Mouse (Mus musculus) midbrain, postnatal 0 days (tissue): ENCODE data around the gene Agtr1a. TPM values are rescaled to one million over a fixed set of nuclear protein-coding genes. Genes with fewer than 3 reads are reported as not detected.

Source experiments
- ATAC-seq: fragments of 200-750 bp; cut with Nextera tagmentation; 2 replicates; pipeline ENCODE4 v1.8.0; 2017; ENCODE audit warnings: moderate number of reproducible peaks, mild to moderate bottlenecking, moderate TSS enrichment, moderate library complexity; ENCODE audit not compliant: low FRiP score
- DNase-seq: peaks from one replicate; pipeline ENCODE4 v3.0.0-alpha.2; 2015; ENCODE audit warnings: low spot score
- H3K27ac ChIP-seq: fragments of 300-500 bp; sonication (generic); 2 replicates; pipeline ENCODE4 v1.5.1; 2014; ENCODE audit warnings: low read depth, mild to moderate bottlenecking, low read length, mixed read lengths
- H3K27me3 ChIP-seq: fragments of 300-500 bp; sonication (generic); 2 replicates; pipeline ENCODE4 v1.6.1; 2014; ENCODE audit warnings: low read length, control low read depth, mixed read lengths; ENCODE audit not compliant: insufficient read depth
- H3K36me3 ChIP-seq: fragments of 300-500 bp; sonication (generic); 2 replicates; pipeline ENCODE4 v1.6.1; 2014; ENCODE audit warnings: low read length, control low read depth, mixed read lengths; ENCODE audit not compliant: insufficient read depth
- H3K4me1 ChIP-seq: fragments of 300-500 bp; sonication (generic); 2 replicates; pipeline ENCODE4 v1.6.1; 2014; ENCODE audit warnings: mild to moderate bottlenecking, control low read depth, antibody characterized with exemption, low read length, mixed read lengths; ENCODE audit not compliant: insufficient read depth
- H3K4me2 ChIP-seq: fragments of 300-500 bp; sonication (generic); 2 replicates; pipeline ENCODE4 v1.6.1; 2014; ENCODE audit warnings: low read depth, mild to moderate bottlenecking, low read length, mixed read lengths; ENCODE audit not compliant: poor library complexity, severe bottlenecking
- H3K4me3 ChIP-seq: fragments of 300-500 bp; sonication (generic); 2 replicates; pipeline ENCODE4 v1.5.1; 2014; ENCODE audit warnings: low read depth, mild to moderate bottlenecking, low read length, moderate library complexity
- H3K9ac ChIP-seq: fragments of 300-500 bp; sonication (generic); replicated peaks from 2 replicates; pipeline ENCODE4 v1.6.1; 2014; ENCODE audit warnings: mild to moderate bottlenecking, low read length, moderate library complexity, mixed read lengths; ENCODE audit not compliant: poor library complexity, severe bottlenecking
- H3K9me3 ChIP-seq: fragments of 300-500 bp; sonication (generic); 2 replicates; pipeline ENCODE4 v1.6.1; 2016; ENCODE audit warnings: low read length, control low read depth
- CTCF ChIP-seq: IDR thresholded peaks from 2 replicates; pipeline ENCODE4 v1.5.1; 2016; ENCODE audit warnings: antibody characterized with exemption, mild to moderate bottlenecking
- WGBS: fragments of 180-500 bp; shearing (Covaris S2); extraction: QIAGEN DNeasy Blood & Tissue Kit; methylation state at CpG from one replicate; pipeline ENCODE4 v1.1.7; 2014; 5-methylcytosine and 5-hydroxymethylcytosine counted together
- polyA plus RNA-seq: library from polyadenylated mRNA; unstranded; fragments of >200 nt; fragmentation: Nextera tagmentation; extraction: Ambion mirVana; gene quantifications from 2 replicates; pipeline ENCODE4 v1.2.1, GENCODE M21; 2015
- total RNA-seq: library from RNA; depleted of rRNA; stranded (reverse); fragments of >200 nt; gene quantifications from 2 replicates; pipeline ENCODE4 v1.2.3, GENCODE M21; 2014

The Agtr1a gene
- total and polyA plus RNA-seq, 2 experiments from 2014 or later: 0.55 to 0.70 TPM

- no peaks in the 10 kb centered on the region for H3K27me3 ChIP-seq
- DNase-seq (no peak), ATAC-seq (no peak)
- no peaks in the 10 kb centered on the region for H3K4me1 ChIP-seq
- no peaks in the 10 kb centered on the region for H3K9me3 ChIP-seq
- no peak overlapping the region for H3K4me3 ChIP-seq
- no peak overlapping the region for H3K4me2 ChIP-seq
- WGBS: 90% methylated on average over 11 of the region's 11 CpGs
- no peak for TF ChIP-seq CTCF
- H3K9ac ChIP-seq: no peak overlapping the region
- H3K36me3 ChIP-seq: no peaks in the 10 kb centered on the region
- no peak overlapping the region for H3K27ac ChIP-seq
These were observed 9.2 kb downstream of the Agtr1a start for GRCm38 (mm10) chr13:30345427-30345913.

DNA sequence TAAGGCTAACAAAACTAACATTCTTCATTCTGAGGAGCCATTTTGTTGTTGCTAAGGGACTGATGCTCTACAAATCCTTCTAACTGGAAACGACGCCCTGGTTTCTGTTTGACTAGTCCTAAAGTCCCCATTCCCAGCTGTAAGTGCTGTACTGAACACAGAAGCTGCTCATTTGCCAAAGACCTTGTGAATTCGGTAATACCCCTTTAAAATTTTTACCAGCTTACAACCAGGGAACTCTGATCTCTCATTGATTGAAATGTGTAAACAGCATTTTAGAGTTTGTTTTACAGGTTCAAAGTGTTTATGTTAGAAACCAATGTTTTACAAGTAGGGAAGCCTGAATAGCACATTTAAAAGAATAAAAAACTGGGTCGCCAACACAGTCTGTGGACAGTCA, 10.6 kb downstream of the Agtr1a start:
- H3K4me1 ChIP-seq: no peaks in the 10 kb centered on the region
- no peak overlapping the region for H3K9ac ChIP-seq
- H3K36me3 ChIP-seq: no peaks in the 10 kb centered on the region
- TF ChIP-seq CTCF: no peak
- H3K9me3 ChIP-seq: no peaks in the 10 kb centered on the region
- H3K4me3 ChIP-seq: no peak overlapping the region
- H3K27me3 ChIP-seq: no peaks in the 10 kb centered on the region
- WGBS: 81% methylated on average over 4 of the region's 4 CpGs
- H3K27ac ChIP-seq: no peak overlapping the region
- no peak overlapping the region for H3K4me2 ChIP-seq
- ATAC-seq (no peak), DNase-seq (no peak)

GRCm38 (mm10) chr13:30348306-30348705, 12.1 kb downstream of the Agtr1a start:
- no peak overlapping the region for H3K4me2 ChIP-seq
- ATAC-seq (no peak), DNase-seq (no peak)
- H3K27ac ChIP-seq: no peak overlapping the region
- H3K4me1 ChIP-seq: no peaks in the 10 kb centered on the region
- H3K27me3 ChIP-seq: no peaks in the 10 kb centered on the region
- no peaks in the 10 kb centered on the region for H3K36me3 ChIP-seq
- no peak overlapping the region for H3K4me3 ChIP-seq
- H3K9ac ChIP-seq: no peak overlapping the region
- no peak for TF ChIP-seq CTCF
- no peaks in the 10 kb centered on the region for H3K9me3 ChIP-seq

GRCm38 (mm10) chr13:30351966-30352365, 15.7 kb downstream of the Agtr1a start:
- no peaks in the 10 kb centered on the region for H3K9me3 ChIP-seq
- ATAC-seq (no peak), DNase-seq (no peak)
- no peak for TF ChIP-seq CTCF
- H3K9ac ChIP-seq: no peak overlapping the region
- H3K4me2 ChIP-seq: no peak overlapping the region
- no peak overlapping the region for H3K27ac ChIP-seq
- H3K4me3 ChIP-seq: no peak overlapping the region
- WGBS: 36% methylated on average over 13 of the region's 13 CpGs
- H3K36me3 ChIP-seq: no peaks in the 10 kb centered on the region
- H3K4me1 ChIP-seq: no peaks in the 10 kb centered on the region
- no peaks in the 10 kb centered on the region for H3K27me3 ChIP-seq

DNA sequence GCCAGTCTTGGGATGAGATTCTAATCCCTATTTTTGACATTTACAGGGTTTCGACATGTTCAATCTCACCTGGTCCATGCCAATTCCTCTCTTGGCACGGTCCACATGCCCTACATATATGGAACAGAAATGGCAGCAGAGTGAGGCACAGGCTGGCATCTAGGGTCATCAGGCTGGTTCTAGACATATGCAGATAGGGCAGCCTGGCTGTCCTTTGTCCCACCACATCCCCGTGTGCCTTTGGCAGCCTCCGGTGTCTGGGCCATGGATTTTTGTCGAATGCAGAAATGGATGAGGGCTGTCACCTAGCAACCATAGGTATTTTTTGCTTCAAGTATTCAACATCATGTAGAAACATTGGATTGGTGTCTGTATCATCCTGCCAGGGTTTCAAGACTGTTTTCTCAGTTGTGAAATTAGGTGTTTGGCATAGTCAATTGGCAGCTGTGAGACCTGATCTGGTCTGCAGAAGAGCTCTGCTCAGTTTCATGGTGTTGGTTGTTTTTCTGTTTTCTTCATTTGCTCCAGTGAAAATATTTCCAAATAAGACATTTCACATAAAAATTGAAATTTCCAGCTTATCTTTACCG, 18.8 kb downstream of the Agtr1a start:
- WGBS: 88% methylated on average over 6 of the region's 6 CpGs
- no peak for TF ChIP-seq CTCF
- no peaks in the 10 kb centered on the region for H3K27me3 ChIP-seq
- H3K4me2 ChIP-seq: no peak overlapping the region
- H3K36me3 ChIP-seq: no peaks in the 10 kb centered on the region
- H3K4me1 ChIP-seq: no peaks in the 10 kb centered on the region
- H3K9me3 ChIP-seq: no peaks in the 10 kb centered on the region
- no peak overlapping the region for H3K4me3 ChIP-seq
- H3K27ac ChIP-seq: no peak overlapping the region
- ATAC-seq (no peak), DNase-seq (no peak)
- H3K9ac ChIP-seq: no peak overlapping the region

GRCm38 (mm10) chr13:30355979-30356378, 19.7 kb downstream of the Agtr1a start:
- no peak overlapping the region for H3K9ac ChIP-seq
- H3K27ac ChIP-seq: no peak overlapping the region
- H3K36me3 ChIP-seq: no peaks in the 10 kb centered on the region
- TF ChIP-seq CTCF: no peak
- no peak overlapping the region for H3K4me3 ChIP-seq
- ATAC-seq: no peak
- H3K4me2 ChIP-seq: no peak overlapping the region
- no peak for DNase-seq
- H3K4me1 ChIP-seq: no peaks in the 10 kb centered on the region
- 93% methylated on average over 2 of the region's 2 CpGs for WGBS
- no peaks in the 10 kb centered on the region for H3K27me3 ChIP-seq
- H3K9me3 ChIP-seq: no peaks in the 10 kb centered on the region
